Mouse (Mus musculus): ENCODE measurements around the gene Ubp1.

DNA sequence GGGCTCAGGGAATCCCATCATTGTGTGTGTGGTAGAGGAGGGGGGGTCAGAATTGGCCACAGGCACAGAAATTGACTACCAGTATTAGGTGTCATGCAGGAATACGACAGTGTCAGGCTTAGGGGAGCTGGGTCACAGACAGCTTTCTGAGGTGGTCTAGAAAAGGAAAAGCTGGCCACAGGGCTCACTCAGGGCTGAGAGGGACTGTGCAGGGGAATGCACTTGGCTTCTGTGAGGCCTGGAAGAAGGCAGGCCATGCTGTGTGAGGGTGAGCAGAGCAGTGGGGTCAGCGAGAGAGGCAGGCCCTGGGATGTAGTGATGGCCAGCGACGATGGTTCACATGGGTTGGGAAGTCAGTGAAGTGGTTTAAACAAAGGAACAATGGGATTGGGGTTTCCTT is 43.1 kb downstream of the Ubp1 start:
- no peak for TF ChIP-seq POLR2A (IDR thresholded peaks at IDR 0.05; ENCODE audit: extremely low read depth, insufficient read depth, low read length)
- no peak for TF ChIP-seq CTCF (IDR thresholded peaks at IDR 0.05; ENCODE audit: extremely low read depth, insufficient read depth, low read length)
